Mouse (Mus musculus): Measurements from ENCODE around the gene Myocos. TPM values are rescaled to one million over a fixed set of nuclear protein-coding genes. Genes with fewer than 3 reads are reported as not detected.

Gene Myocos
- not detected in 2 replicates for polyA plus RNA-seq (2015; fragmentation: Nextera tagmentation; extraction: Ambion mirVana)

GRCm38 (mm10) chr1:162658119-162658518, at the start of gene Myocos:
Gene Myocos (minus strand): TSS chr1:162658219.

GRCm38 (mm10) chr1:162639051-162639750, 18.8 kb downstream of the Myocos start, which contains the start of gene Myoc:
Gene Myoc (plus strand): TSS chr1:162639155.

Other genes with a start within 250 kb of the Myocos start
- gene Dnm3, start 180.2 kb downstream of the Myocos start, polyA plus RNA-seq (2015; fragmentation: Nextera tagmentation; extraction: Ambion mirVana), result 1.9 and 2.1 TPM in 2 replicates
- gene Mettl13, start 109.7 kb downstream of the Myocos start, polyA plus RNA-seq (2015; fragmentation: Nextera tagmentation; extraction: Ambion mirVana), result 13.4 and 14.1 TPM in 2 replicates
- 25.4 and 30.7 TPM in 2 replicates for gene Vamp4, start 87.7 kb downstream of the Myocos start, polyA plus RNA-seq (2015; fragmentation: Nextera tagmentation; extraction: Ambion mirVana)
- not detected in 2 replicates for gene Myoc, start 19.1 kb downstream of the Myocos start, polyA plus RNA-seq (2015; fragmentation: Nextera tagmentation; extraction: Ambion mirVana)
- 77.7 and 81.1 TPM in 2 replicates for gene Prrc2c, start 82.3 kb upstream of the Myocos start, polyA plus RNA-seq (2015; fragmentation: Nextera tagmentation; extraction: Ambion mirVana)
- gene Fmo4, start 155.8 kb upstream of the Myocos start, polyA plus RNA-seq (2015; fragmentation: Nextera tagmentation; extraction: Ambion mirVana), result 0.06 TPM in 1 of 2 replicates, not detected in the other
- 1.9 and 3.8 TPM in 2 replicates for gene Fmo1, start 208.4 kb upstream of the Myocos start, polyA plus RNA-seq (2015; fragmentation: Nextera tagmentation; extraction: Ambion mirVana)
- gene Fmo2, start 240.5 kb upstream of the Myocos start, polyA plus RNA-seq (2015; fragmentation: Nextera tagmentation; extraction: Ambion mirVana), result 2.0 and 4.7 TPM in 2 replicates